8 mouse cellular contexts compared by ENCODE assay signal in the genomic region with DNA sequence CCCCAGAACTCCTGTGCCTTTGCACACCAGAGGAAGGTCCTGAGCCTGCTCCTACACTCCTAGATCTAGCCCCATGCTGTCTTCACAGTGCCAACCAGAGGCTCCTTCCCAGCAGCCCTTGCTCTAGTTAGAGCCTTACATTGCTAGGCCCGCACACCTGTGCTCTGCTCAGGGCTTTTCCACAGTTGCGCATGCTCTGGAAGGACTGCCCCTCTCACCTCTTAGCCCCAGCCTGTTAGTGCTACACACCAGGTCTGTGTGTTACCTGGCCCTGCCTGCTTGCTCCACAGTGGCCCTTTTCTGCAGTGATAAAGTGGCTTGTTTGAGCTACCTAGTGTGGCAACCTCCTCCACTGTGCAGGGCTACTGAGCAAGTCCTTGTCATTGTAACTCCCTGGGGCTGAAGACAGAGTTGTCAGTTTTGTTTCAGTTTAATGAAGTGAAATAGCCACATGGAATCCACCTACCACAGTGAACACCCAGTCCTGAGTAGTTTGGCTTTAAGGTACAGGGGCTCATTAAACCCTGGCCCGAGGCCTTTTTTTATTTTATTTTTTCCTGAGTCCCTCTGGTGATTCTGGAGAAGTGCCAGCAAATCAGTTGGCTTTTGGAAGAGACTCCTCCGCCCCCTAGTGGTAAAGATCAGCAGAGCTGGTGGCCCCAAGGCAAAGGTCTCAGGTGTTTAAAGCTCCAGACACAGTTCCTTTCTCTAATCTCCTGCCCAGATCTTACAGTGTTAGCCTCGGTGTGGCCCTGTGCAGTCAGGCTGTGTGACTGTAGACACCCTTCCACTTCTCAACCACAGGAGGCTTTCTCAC. TPM values are rescaled to one million over a fixed set of nuclear protein-coding genes. Genes with fewer than 3 reads are reported as not detected.
A peak's percentile ranks its signal among the peaks of the same experiment; 100 is the strongest.
DNase-seq lines count a peak whose midpoint lies in the region; ATAC-seq and TF ChIP-seq lines count a peak whose summit lies in the region.

No protein-coding gene starts in this region.

- ATAC-seq in heart, embryonic 16.5 days (replicated peaks; ENCODE audit: extremely low read depth, insufficient read depth, low FRiP score) = peak; percentile 53; the same call in 1 of the 2 replicates
- ATAC-seq in liver, embryonic 14.5 days (ENCODE audit: insufficient read depth) = peak; percentile 38; the same call in 1 of the 2 replicates
- peak; percentile 32; the same call in 1 of the 2 replicates for ATAC-seq in neural tube, embryonic 12.5 days (ENCODE audit: low FRiP score, low read depth)

- peak; percentile 88 for TF ChIP-seq CTCF in liver, embryonic 14.5 days (IDR thresholded peaks at IDR 0.05; ENCODE audit: low read depth)

- peak; percentile 60 to 77 for DNase-seq in CD8-positive naive resting alpha-beta T cell, adult 2 months (ENCODE audit: low read depth in 2 of 2, low spot score in 2 of 2)
- DNase-seq in adrenal gland, postnatal 10 days = peak; percentile 81
- DNase-seq in embryonic facial prominence, embryonic 10.5 days (ENCODE audit: low spot score) = peak; percentile 71
- DNase-seq in kidney, postnatal 10 days = peak; percentile 83
- peak; percentile 60 to 68 (median 65) for DNase-seq in liver, embryonic 14.5 days (ENCODE audit: low read depth in 3 of 3, low spot score in 3 of 3)
- peak; percentile 34 to 52 for DNase-seq in thymus, adult 18-20 months

- no peak overlapping the region for H3K9ac ChIP-seq in heart, embryonic 16.5 days (ENCODE audit: low read length)
- H3K9ac ChIP-seq in liver, embryonic 14.5 days (replicated peaks) = no peak overlapping the region
- no peak overlapping the region for H3K9ac ChIP-seq in neural tube, embryonic 12.5 days

- peaks cover 5% of the 10 kb centered on the region; the same call in 1 of the 2 replicates for H3K9me3 ChIP-seq in embryonic facial prominence, embryonic 10.5 days
- no peaks in the 10 kb centered on the region for H3K9me3 ChIP-seq in heart, embryonic 16.5 days (replicated peaks; ENCODE audit: control insufficient read depth, low read length)
- H3K9me3 ChIP-seq in liver, embryonic 14.5 days (ENCODE audit: control insufficient read depth, low read length) = no peaks in the 10 kb centered on the region
- H3K9me3 ChIP-seq in neural tube, embryonic 12.5 days = peaks cover 4% of the 10 kb centered on the region; the same call in 1 of the 2 replicates

- H3K36me3 ChIP-seq in embryonic facial prominence, embryonic 10.5 days (replicated peaks) = peaks cover 77% of the 10 kb centered on the region
- H3K36me3 ChIP-seq in heart, embryonic 16.5 days (ENCODE audit: control insufficient read depth, insufficient read depth) = peaks cover 19% of the 10 kb centered on the region
- peaks cover 18% of the 10 kb centered on the region for H3K36me3 ChIP-seq in liver, embryonic 14.5 days (replicated peaks; ENCODE audit: control insufficient read depth, insufficient read depth, low read depth)
- peaks cover 54% of the 10 kb centered on the region for H3K36me3 ChIP-seq in neural tube, embryonic 12.5 days

- TF ChIP-seq EP300 in liver, embryonic 14.5 days (IDR thresholded peaks at IDR 0.05; ENCODE audit: low read depth) = no peak

- H3K4me3 ChIP-seq in embryonic facial prominence, embryonic 10.5 days = no peak overlapping the region
- H3K4me3 ChIP-seq in heart, embryonic 16.5 days (ENCODE audit: low read length) = no peak overlapping the region
- H3K4me3 ChIP-seq in liver, embryonic 14.5 days (ENCODE audit: insufficient read depth in 1 of 2, low read depth in 2 of 2, low read length in 2 of 2) = no peak overlapping the region
- H3K4me3 ChIP-seq in neural tube, embryonic 12.5 days = no peak overlapping the region

- H3K27me3 ChIP-seq in embryonic facial prominence, embryonic 10.5 days (replicated peaks; ENCODE audit: low read depth, poor library complexity, severe bottlenecking) = no peaks in the 10 kb centered on the region
- H3K27me3 ChIP-seq in heart, embryonic 16.5 days (ENCODE audit: control insufficient read depth, insufficient read depth, low read length) = no peaks in the 10 kb centered on the region
- H3K27me3 ChIP-seq in liver, embryonic 14.5 days (ENCODE audit: control insufficient read depth, insufficient read depth, low read length) = no peaks in the 10 kb centered on the region
- no peaks in the 10 kb centered on the region for H3K27me3 ChIP-seq in neural tube, embryonic 12.5 days (replicated peaks)

- no peak overlapping the region for H3K27ac ChIP-seq in embryonic facial prominence, embryonic 10.5 days (replicated peaks)
- H3K27ac ChIP-seq in heart, embryonic 16.5 days (ENCODE audit: low read length) = no peak overlapping the region
- H3K27ac ChIP-seq in liver, embryonic 14.5 days = peak overlapping the region; percentile 26; the same call in 1 of the 2 replicates
- no peak overlapping the region for H3K27ac ChIP-seq in neural tube, embryonic 12.5 days

- WGBS in embryonic facial prominence, embryonic 10.5 days = 56% methylated on average over 5 of the region's 5 CpGs
- 40% methylated on average over 5 of the region's 5 CpGs for WGBS in heart, embryonic 16.5 days
- 38% methylated on average over 5 of the region's 5 CpGs for WGBS in liver, embryonic 14.5 days (ENCODE audit: insufficient replicate concordance)
- 48% methylated on average over 5 of the region's 5 CpGs for WGBS in neural tube, embryonic 12.5 days

- no peaks in the 10 kb centered on the region for H3K4me1 ChIP-seq in embryonic facial prominence, embryonic 10.5 days
- peaks cover 2% of the 10 kb centered on the region; the same call in 1 of the 2 replicates for H3K4me1 ChIP-seq in heart, embryonic 16.5 days (ENCODE audit: control insufficient read depth, insufficient read depth, low read length)
- H3K4me1 ChIP-seq in liver, embryonic 14.5 days (replicated peaks; ENCODE audit: control insufficient read depth in 2 of 2, insufficient read depth in 2 of 2, low read length in 1 of 2) = peaks cover 0 to 7% of the 10 kb centered on the region in 2 experiments; a peak in 1 of 4 replicates
- 0 out of 2 replicates have a peak, but pooled peaks cover 4% of the 10 kb centered on the region for H3K4me1 ChIP-seq in neural tube, embryonic 12.5 days

- no peak overlapping the region for H3K4me2 ChIP-seq in heart, embryonic 16.5 days (ENCODE audit: low read depth, low read length)
- H3K4me2 ChIP-seq in liver, embryonic 14.5 days (ENCODE audit: low read depth) = no peak overlapping the region
- no peak overlapping the region for H3K4me2 ChIP-seq in neural tube, embryonic 12.5 days (replicated peaks)

RNA-seq across cellular contexts. Expression of a gene that starts 7.3 kb away (rescaled TPM):
- total RNA-seq in adrenal gland, postnatal 10 days (2021) = 10 to 100 TPM; 19.5 to 24.1 TPM
- polyA plus RNA-seq in embryonic facial prominence, embryonic 10.5 days (2016; fragmentation: Nextera tagmentation; extraction: Ambion mirVana) = 25.8 and 26.3 TPM in 2 replicates
- polyA plus RNA-seq in heart, embryonic 16.5 days (2015; fragmentation: Nextera tagmentation; extraction: Ambion mirVana) = 18.7 and 20.5 TPM in 2 replicates
- 20.6 and 22.2 TPM in 2 replicates for polyA plus RNA-seq in liver, embryonic 14.5 days (2012; rRNA removed)
- 11.2 and 11.8 TPM in 2 replicates for polyA plus RNA-seq in liver, embryonic 14.5 days (2014; fragmentation: Nextera tagmentation; extraction: Ambion mirVana)
- 29.7 and 30.6 TPM in 2 replicates for polyA plus RNA-seq in neural tube, embryonic 12.5 days (2016; fragmentation: Nextera tagmentation; extraction: Ambion mirVana)

RNA-seq across cellular contexts. Expression of a gene that starts 36.7 kb away (rescaled TPM):
- total RNA-seq in adrenal gland, postnatal 10 days (2021) = 1 to 10 TPM; 4.2 to 5.4 TPM
- 3.0 and 3.5 TPM in 2 replicates for polyA plus RNA-seq in embryonic facial prominence, embryonic 10.5 days (2016; fragmentation: Nextera tagmentation; extraction: Ambion mirVana)
- polyA plus RNA-seq in heart, embryonic 16.5 days (2015; fragmentation: Nextera tagmentation; extraction: Ambion mirVana) = 5.2 and 10.9 TPM in 2 replicates
- polyA plus RNA-seq in liver, embryonic 14.5 days (2012; rRNA removed) = 112 and 113 TPM in 2 replicates
- 90.2 and 112 TPM in 2 replicates for polyA plus RNA-seq in liver, embryonic 14.5 days (2014; fragmentation: Nextera tagmentation; extraction: Ambion mirVana)
- 1.7 and 2.3 TPM in 2 replicates for polyA plus RNA-seq in neural tube, embryonic 12.5 days (2016; fragmentation: Nextera tagmentation; extraction: Ambion mirVana)

RNA-seq across cellular contexts. Expression of a gene that starts 45.4 kb away (rescaled TPM):
- under 1 TPM in 1 of 2 experiments, not detected in 1; 0.27 TPM for total RNA-seq in adrenal gland, postnatal 10 days (2021)
- polyA plus RNA-seq in embryonic facial prominence, embryonic 10.5 days (2016; fragmentation: Nextera tagmentation; extraction: Ambion mirVana) = not detected in 2 replicates
- polyA plus RNA-seq in heart, embryonic 16.5 days (2015; fragmentation: Nextera tagmentation; extraction: Ambion mirVana) = 0.29 TPM in 1 of 2 replicates, not detected in the other
- polyA plus RNA-seq in liver, embryonic 14.5 days (2012; rRNA removed) = not detected in 2 replicates
- not detected in 2 replicates for polyA plus RNA-seq in liver, embryonic 14.5 days (2014; fragmentation: Nextera tagmentation; extraction: Ambion mirVana)
- polyA plus RNA-seq in neural tube, embryonic 12.5 days (2016; fragmentation: Nextera tagmentation; extraction: Ambion mirVana) = not detected in 2 replicates

RNA-seq across cellular contexts. Expression of a gene that starts 55.5 kb away (rescaled TPM):
- 1 to 10 TPM; 6.7 to 9.4 TPM for total RNA-seq in adrenal gland, postnatal 10 days (2021)
- polyA plus RNA-seq in embryonic facial prominence, embryonic 10.5 days (2016; fragmentation: Nextera tagmentation; extraction: Ambion mirVana) = 1.7 TPM in 2 replicates
- polyA plus RNA-seq in heart, embryonic 16.5 days (2015; fragmentation: Nextera tagmentation; extraction: Ambion mirVana) = 8.1 and 8.8 TPM in 2 replicates
- 1.7 and 2.1 TPM in 2 replicates for polyA plus RNA-seq in liver, embryonic 14.5 days (2012; rRNA removed)
- polyA plus RNA-seq in liver, embryonic 14.5 days (2014; fragmentation: Nextera tagmentation; extraction: Ambion mirVana) = 2.7 and 3.5 TPM in 2 replicates
- polyA plus RNA-seq in neural tube, embryonic 12.5 days (2016; fragmentation: Nextera tagmentation; extraction: Ambion mirVana) = 1.7 and 2.0 TPM in 2 replicates

RNA-seq across cellular contexts. Expression of a gene that starts 57.7 kb away (rescaled TPM):
- not detected for total RNA-seq in adrenal gland, postnatal 10 days (2021)
- not detected in 2 replicates for polyA plus RNA-seq in embryonic facial prominence, embryonic 10.5 days (2016; fragmentation: Nextera tagmentation; extraction: Ambion mirVana)
- polyA plus RNA-seq in heart, embryonic 16.5 days (2015; fragmentation: Nextera tagmentation; extraction: Ambion mirVana) = not detected in 2 replicates
- not detected in 2 replicates for polyA plus RNA-seq in liver, embryonic 14.5 days (2012; rRNA removed)
- not detected in 2 replicates for polyA plus RNA-seq in liver, embryonic 14.5 days (2014; fragmentation: Nextera tagmentation; extraction: Ambion mirVana)
- not detected in 2 replicates for polyA plus RNA-seq in neural tube, embryonic 12.5 days (2016; fragmentation: Nextera tagmentation; extraction: Ambion mirVana)
